Mouse (Mus musculus) heart, adult 8-10 months (tissue): ENCODE data around the gene 1700013G24Rik. TPM values are rescaled to one million over a fixed set of nuclear protein-coding genes. Genes with fewer than 3 reads are reported as not detected.

Source experiments
- DNase-seq: peaks from one replicate; pipeline ENCODE4 v3.0.0; 2022; ENCODE audit warnings: low spot score
- total RNA-seq, 4 experiments: library from RNA; stranded (reverse); gene quantifications; 2 replicates each; pipeline ENCODE4 v1.2.4; 2022

The 1700013G24Rik gene
- total RNA-seq, 4 experiments from 2014 or later, result not detected

GRCm38 (mm10) chr4:137476065-137476760 lies 23.1 kb downstream of the 1700013G24Rik start:
- DNase-seq, result peak; percentile 90

DNA sequence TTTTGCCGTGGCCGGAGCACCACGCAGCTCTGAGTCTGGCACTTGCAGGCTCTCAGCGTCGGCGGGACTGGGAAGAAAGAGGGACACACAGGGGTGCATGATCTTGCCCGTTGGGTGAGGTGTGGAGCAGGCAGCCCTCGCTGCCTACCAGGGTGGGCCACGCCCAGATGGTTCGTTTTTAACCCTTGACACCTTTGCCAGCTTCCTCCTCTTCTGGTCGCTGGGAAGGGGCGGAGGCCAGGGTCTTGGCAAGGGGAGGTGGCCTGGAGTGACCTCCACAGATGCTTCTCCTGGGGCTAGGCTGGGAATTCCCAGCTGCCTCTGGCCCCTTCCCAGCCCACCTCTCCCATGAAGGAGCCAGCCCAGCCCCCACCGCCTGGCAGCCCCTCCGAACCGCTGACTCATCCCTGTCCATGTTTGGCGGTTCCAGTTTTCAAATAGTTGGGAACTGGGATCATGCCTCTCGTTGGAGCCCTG lies 23.7 kb downstream of the 1700013G24Rik start:
- DNase-seq, result peak; percentile 82

DNA sequence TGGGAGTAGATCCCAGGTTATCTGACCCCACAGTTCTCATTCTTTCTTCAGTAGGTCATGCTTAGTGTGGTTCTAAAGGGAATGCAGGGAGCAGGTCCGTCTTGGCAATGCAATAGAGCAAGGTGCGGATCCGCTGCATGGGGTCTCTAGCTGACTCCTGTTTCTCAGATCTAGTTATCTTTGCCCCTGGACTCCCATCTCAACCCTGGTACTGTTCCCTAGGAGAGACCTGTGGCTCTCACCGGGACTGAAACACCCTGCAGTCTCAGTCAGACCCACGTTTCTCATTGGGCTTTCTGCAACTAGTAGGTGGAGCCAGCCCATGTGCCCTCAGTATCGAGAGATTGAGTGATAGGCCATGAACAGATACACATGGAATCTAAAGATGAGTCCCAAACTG lies 24.5 kb downstream of the 1700013G24Rik start:
- DNase-seq, result no peak

- peak; percentile 84 for DNase-seq
Measured at GRCm38 (mm10) chr4:137478306-137478705, 25.2 kb downstream of the 1700013G24Rik start.

- DNase-seq, result no peak
Measured at GRCm38 (mm10) chr4:137479757-137480156, 26.7 kb downstream of the 1700013G24Rik start.

GRCm38 (mm10) chr4:137480191-137480992 lies 27.3 kb downstream of the 1700013G24Rik start:
- DNase-seq, result no peak

- DNase-seq, result no peak
Measured at GRCm38 (mm10) chr4:137480993-137481340, 27.9 kb downstream of the 1700013G24Rik start.

DNA sequence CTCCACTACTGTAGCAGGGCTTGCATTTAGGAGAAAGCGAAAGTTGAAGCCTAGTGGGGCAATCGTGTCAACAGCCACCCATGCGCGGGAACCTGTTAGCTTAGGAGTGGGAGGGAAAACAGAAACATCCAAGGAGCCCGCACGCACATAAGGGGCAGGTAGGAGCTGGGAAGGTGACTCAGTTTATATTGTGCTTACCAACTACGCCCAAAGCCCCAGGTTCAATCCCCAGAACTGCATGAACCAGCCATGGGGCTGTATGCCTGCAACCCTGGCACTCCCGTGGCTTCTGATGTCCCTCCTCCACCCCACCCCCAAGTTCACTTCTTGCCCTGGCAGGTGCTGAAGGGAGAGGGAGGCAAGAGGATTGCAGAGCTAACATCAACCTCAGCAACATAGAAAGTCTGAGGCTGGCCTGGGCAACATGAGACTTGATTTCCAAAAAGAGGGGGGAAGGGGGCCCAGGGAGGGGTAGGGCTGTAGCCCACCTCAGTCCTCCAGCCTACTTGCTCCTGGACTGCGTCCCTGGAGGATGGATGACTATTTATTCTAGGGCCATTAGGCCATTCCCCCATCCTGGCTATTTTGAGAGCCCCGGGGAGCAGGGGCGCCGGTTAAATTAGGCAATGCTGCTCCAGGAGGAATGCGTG lies 28.4 kb downstream of the 1700013G24Rik start:
- no peak for DNase-seq

DNA sequence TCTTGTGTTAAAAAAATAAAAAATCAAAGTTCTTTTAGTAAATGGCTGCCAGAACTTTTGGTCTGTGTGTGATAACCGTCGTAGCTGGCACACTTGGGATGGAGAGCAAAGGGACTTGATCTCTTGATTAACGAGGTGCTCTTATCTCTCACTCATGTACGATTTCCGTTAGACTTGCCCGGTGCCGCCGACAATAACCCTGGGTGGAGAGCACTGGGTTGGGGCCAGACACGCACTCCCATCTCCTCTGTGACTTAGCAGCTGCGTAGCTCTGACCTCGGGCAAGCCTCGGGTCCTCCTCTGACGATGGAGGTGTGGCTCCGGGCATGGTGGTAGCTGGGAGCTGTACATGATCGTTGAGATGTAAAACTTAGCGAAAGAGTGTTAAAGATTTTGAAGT lies 30.8 kb downstream of the 1700013G24Rik start:
- no peak for DNase-seq

DNA sequence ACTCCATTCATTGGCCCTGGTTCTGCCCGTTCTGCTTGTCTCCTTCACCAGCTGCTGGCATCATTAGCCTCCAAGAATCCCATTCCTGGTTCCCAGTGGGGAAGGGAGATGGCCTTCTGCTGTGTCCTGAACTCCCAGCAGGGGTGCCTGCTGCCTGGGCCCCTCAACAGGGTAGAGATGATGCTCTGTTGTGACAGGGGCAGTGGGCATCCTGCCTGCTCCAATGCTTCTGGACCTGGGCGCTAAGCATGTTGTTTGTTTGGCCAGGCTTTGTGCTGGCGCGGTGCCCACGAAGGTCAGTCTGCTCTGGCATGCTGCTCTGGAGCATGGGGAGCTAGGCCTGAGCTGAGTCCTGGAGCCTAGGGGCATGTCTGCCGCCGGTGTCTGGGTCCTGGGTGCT lies 31.5 kb downstream of the 1700013G24Rik start:
- no peak for DNase-seq

DNA sequence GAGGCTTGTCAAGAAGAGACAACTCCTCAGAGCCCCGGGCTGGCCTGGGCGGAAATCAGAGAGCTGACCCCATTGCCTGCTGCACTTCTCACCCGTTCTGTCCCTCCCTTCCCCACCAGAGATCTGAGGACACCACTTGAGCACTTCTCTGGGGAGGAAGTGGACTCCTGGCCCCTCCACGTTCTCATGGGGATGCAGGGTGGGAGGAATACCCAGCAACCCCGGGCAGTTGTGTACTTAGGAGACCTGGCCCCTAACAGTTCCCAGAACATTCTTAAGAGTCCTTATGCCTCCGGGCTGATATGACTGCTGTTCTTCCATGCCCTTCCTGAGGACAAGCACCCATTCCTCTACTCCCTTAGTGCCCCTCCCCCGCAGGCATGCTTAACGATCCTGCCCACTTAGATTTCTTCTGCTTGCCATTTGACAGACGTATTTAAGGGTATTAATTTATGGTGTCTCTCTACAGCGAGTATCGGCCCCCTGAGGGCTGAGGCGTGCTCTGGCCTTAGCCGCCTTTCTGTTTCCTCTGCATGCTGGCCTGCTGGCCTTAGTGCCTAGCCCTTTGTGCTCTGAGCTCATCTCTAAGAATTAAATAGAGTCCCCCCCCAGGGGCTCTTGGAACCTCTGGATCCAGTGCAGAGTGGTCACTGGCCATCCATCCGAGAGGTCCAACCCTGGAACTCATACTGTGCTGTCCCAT lies 32.3 kb downstream of the 1700013G24Rik start:
- DNase-seq, result no peak

DNA sequence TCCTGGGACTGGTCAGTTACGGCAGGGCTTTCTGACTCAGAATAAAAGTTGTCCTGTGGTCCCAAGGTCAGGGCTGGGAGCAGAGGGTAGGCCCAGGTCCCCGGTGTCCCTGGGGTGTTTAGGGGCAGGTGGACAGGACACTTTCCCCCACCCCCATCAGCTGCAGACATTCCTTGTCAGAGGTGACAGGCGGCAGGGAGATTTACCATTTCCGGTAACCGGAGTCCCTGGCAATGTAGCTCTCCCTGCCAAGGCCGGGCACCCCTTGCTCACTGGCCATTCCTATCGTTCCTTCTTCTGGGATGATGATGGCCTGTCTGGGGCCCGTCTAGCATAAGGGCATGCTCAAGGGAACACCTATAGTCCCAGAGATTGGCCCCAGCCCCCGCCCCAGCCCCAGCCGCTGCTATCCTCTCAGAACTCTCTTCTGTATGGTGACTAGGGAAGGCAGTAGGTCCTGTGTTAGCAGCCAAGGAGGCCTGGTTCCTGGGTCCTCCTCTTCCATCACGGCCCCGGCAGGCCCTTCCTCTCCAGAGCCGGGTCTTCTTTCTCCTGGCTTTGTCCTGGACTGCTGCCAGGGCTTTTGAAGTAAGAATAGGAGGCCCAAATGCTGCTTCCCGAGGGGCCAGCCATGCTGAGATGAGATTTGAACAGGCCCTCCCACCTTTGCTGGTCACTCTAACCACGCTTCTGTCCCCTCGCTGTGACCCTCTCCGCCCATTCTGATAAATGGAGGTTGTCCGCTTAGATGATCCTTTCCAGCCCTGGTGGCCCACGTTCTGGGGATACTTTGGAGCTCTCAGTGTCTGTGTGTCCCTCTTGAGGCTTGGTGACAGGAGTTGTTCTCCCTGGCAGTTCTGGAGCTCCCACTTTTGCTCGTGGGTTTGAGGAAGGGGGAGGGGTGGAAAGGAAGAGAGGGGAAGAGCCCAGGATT lies 33.3 kb downstream of the 1700013G24Rik start:
- DNase-seq, result no peak

- DNase-seq, result peak; percentile 88
Measured at GRCm38 (mm10) chr4:137487286-137488000, 34.4 kb downstream of the 1700013G24Rik start.

GRCm38 (mm10) chr4:137488038-137488437 lies 35.0 kb downstream of the 1700013G24Rik start:
- no peak for DNase-seq

GRCm38 (mm10) chr4:137488571-137489303 lies 35.7 kb downstream of the 1700013G24Rik start:
- peak; percentile 85 for DNase-seq

DNA sequence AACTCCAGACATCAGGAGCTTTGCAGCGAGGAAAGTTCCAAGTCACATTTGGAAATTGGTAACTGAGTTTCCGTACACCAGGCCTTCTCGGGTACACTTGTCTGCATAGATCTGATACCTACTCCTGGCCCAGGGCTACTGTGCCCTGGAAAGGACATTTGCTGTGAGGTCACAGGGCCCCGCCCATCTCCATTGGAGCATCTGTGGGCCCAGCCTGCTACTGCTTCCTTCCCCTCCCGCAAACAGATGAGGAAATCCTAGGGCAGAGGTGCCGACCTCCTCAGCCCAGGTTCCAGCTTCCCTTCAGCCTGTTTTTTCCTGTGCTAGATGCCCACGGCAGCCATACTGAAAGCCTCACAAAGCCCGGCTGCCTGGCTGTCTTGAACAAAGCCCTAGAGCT lies 36.9 kb downstream of the 1700013G24Rik start:
- DNase-seq, result no peak

GRCm38 (mm10) chr4:137492563-137492962 lies 39.5 kb downstream of the 1700013G24Rik start:
- no peak for DNase-seq

- no peak for DNase-seq
Measured at GRCm38 (mm10) chr4:137493187-137493586, 40.1 kb downstream of the 1700013G24Rik start.
